In genomic region chr12:79476413-79477046, GRCm38 (mm10) we compare ENCODE assay signal across 14 mouse cellular contexts.
DNase-seq lines count a peak whose midpoint lies in the region; ATAC-seq and TF ChIP-seq lines count a peak whose summit lies in the region.
"Had no signal": no experiment of that assay in that cellular context is flagged by ENCODE, and none has a peak within 500 bp of the region (broad histone marks: within the 10 kb centered on the region; RNA-seq: fewer than 3 reads in every experiment).

No protein-coding gene starts in this region.

- 53% methylated on average over 6 of the region's 6 CpGs for WGBS in heart, embryonic 12.5 days
- 71% methylated on average over 6 of the region's 6 CpGs for WGBS in heart, adult 2 months
- 30% methylated on average over 6 of the region's 6 CpGs for WGBS in lung, embryonic 14.5 days
- WGBS in lung, adult 2 months: 62% methylated on average over 6 of the region's 6 CpGs
- 43% methylated on average over 6 of the region's 6 CpGs for WGBS in stomach, embryonic 16.5 days

- peak overlapping the region; percentile 27; the same call in 1 of the 2 replicates for H3K27ac ChIP-seq in heart, embryonic 12.5 days (ENCODE audit: poor library complexity, severe bottlenecking)
- H3K27ac ChIP-seq in heart, adult 2 months: no peak overlapping the region
- H3K27ac ChIP-seq in lung, embryonic 14.5 days (ENCODE audit: low read depth): peak overlapping the region; percentile 85
- peak overlapping the region; percentile 86 for H3K27ac ChIP-seq in stomach, embryonic 16.5 days (ENCODE audit: low read length)
- H3K27ac ChIP-seq: gastrocnemius, adult 2 months; hindbrain, embryonic 15.5 days; liver, embryonic 15.5 days had no signal

- H3K79me2 ChIP-seq in heart, adult 2 months (replicated peaks; ENCODE audit: control insufficient read depth, insufficient read depth, low read length): no peaks in the 10 kb centered on the region

- TF ChIP-seq POLR2A in heart, adult 2 months (IDR thresholded peaks at IDR 0.05; ENCODE audit: insufficient read depth, low read depth, low read length): no peak
- no peak for TF ChIP-seq POLR2A in lung, adult 2 months (IDR thresholded peaks at IDR 0.05; ENCODE audit: borderline replicate concordance, extremely low read depth, low read depth, low read length)

- ATAC-seq in heart, embryonic 12.5 days (ENCODE audit: insufficient number of reproducible peaks, low FRiP score): no peak
- peak; percentile 86 for ATAC-seq in lung, embryonic 14.5 days (ENCODE audit: insufficient read depth)
- ATAC-seq in stomach, embryonic 16.5 days (ENCODE audit: insufficient read depth, low FRiP score): peak; percentile 48; the same call in 1 of the 2 replicates
- ATAC-seq: CD4-positive, CD25-positive, alpha-beta regulatory T cell, adult 4 months had no signal

- no peak for TF ChIP-seq EP300 in heart, adult 2 months (IDR thresholded peaks at IDR 0.05; ENCODE audit: insufficient read depth, low read depth, low read length)

- H3K9me3 ChIP-seq in heart, embryonic 12.5 days (replicated peaks): 0 out of 2 replicates have a peak, but pooled peaks cover 5% of the 10 kb centered on the region
- H3K9me3 ChIP-seq in lung, embryonic 14.5 days (ENCODE audit: low read depth, low read length): no peaks in the 10 kb centered on the region
- H3K9me3 ChIP-seq in stomach, embryonic 16.5 days (replicated peaks; ENCODE audit: control insufficient read depth, low read length): 0 out of 2 replicates have a peak, but pooled peaks cover 3% of the 10 kb centered on the region
- H3K9me3 ChIP-seq: hindbrain, embryonic 15.5 days; liver, embryonic 15.5 days had no signal

- H3K4me2 ChIP-seq in heart, embryonic 12.5 days: no peak overlapping the region
- no peak overlapping the region for H3K4me2 ChIP-seq in lung, embryonic 14.5 days
- H3K4me2 ChIP-seq in stomach, embryonic 16.5 days (ENCODE audit: low read depth, low read length): no peak overlapping the region
- H3K4me2 ChIP-seq: hindbrain, embryonic 15.5 days; liver, embryonic 15.5 days had no signal

- intact Hi-C loops in heart, adult 2 months (cut with DNase I): no loop called here

- TF ChIP-seq CTCF in heart, adult 2 months (IDR thresholded peaks at IDR 0.05): no peak
- TF ChIP-seq CTCF in lung, embryonic 14.5 days (IDR thresholded peaks at IDR 0.05; ENCODE audit: low read depth): no peak
- no peak for TF ChIP-seq CTCF in lung, adult 2 months (IDR thresholded peaks at IDR 0.05; ENCODE audit: insufficient read depth, low read length)

- H3K36me3 ChIP-seq in heart, embryonic 12.5 days: no peaks in the 10 kb centered on the region
- no peaks in the 10 kb centered on the region for H3K36me3 ChIP-seq in heart, adult 2 months (ENCODE audit: control insufficient read depth, insufficient read depth, low read length)
- H3K36me3 ChIP-seq in lung, embryonic 14.5 days (ENCODE audit: insufficient read depth): no peaks in the 10 kb centered on the region
- H3K36me3 ChIP-seq in stomach, embryonic 16.5 days (ENCODE audit: control insufficient read depth, insufficient read depth, low read length): no peaks in the 10 kb centered on the region
- H3K36me3 ChIP-seq: hindbrain, embryonic 15.5 days; liver, embryonic 15.5 days had no signal

- DNase-seq in heart, adult 2 months: no peak
- peak; percentile 93 for DNase-seq in lung, embryonic 14.5 days
- no peak for DNase-seq in lung, adult 2 months
- peak; percentile 41 for DNase-seq in forelimb bud, embryonic 11.5 days (ENCODE audit: low read depth, low spot score)
- DNase-seq in MN1 (ENCODE audit: low spot score): no peak
- DNase-seq: cerebellum, adult 11-12 months; gastrocnemius, adult 2 months; layer of hippocampus, adult 9-11 months; thymus, adult 2 months had no signal

- no peaks in the 10 kb centered on the region for H3K27me3 ChIP-seq in heart, embryonic 12.5 days (replicated peaks)
- no peaks in the 10 kb centered on the region for H3K27me3 ChIP-seq in heart, adult 2 months (ENCODE audit: control insufficient read depth, insufficient read depth, low read length)
- no peaks in the 10 kb centered on the region for H3K27me3 ChIP-seq in lung, embryonic 14.5 days (ENCODE audit: insufficient read depth, low read length)
- H3K27me3 ChIP-seq in stomach, embryonic 16.5 days (ENCODE audit: control insufficient read depth, insufficient read depth, low read length): no peaks in the 10 kb centered on the region
- H3K27me3 ChIP-seq: hindbrain, embryonic 15.5 days; liver, embryonic 15.5 days had no signal

- peaks cover 26% of the 10 kb centered on the region for H3K4me1 ChIP-seq in heart, embryonic 12.5 days (replicated peaks)
- peaks cover 4% of the 10 kb centered on the region for H3K4me1 ChIP-seq in heart, adult 2 months (ENCODE audit: control insufficient read depth, insufficient read depth, low read length)
- H3K4me1 ChIP-seq in lung, embryonic 14.5 days (ENCODE audit: insufficient read depth): peaks cover 16% of the 10 kb centered on the region
- no peaks in the 10 kb centered on the region for H3K4me1 ChIP-seq in lung, adult 2 months (ENCODE audit: control insufficient read depth, insufficient read depth, low read length)
- peaks cover 19% of the 10 kb centered on the region for H3K4me1 ChIP-seq in stomach, embryonic 16.5 days (ENCODE audit: control insufficient read depth, insufficient read depth, low read length)
- H3K4me1 ChIP-seq: hindbrain, embryonic 15.5 days; liver, embryonic 15.5 days had no signal

- H3K9ac ChIP-seq in heart, embryonic 12.5 days: no peak overlapping the region
- no peak overlapping the region for H3K9ac ChIP-seq in heart, adult 2 months (ENCODE audit: low read depth, low read length)
- H3K9ac ChIP-seq in lung, embryonic 14.5 days: no peak overlapping the region
- H3K9ac ChIP-seq in stomach, embryonic 16.5 days (ENCODE audit: low read length): peak overlapping the region; percentile 55
- H3K9ac ChIP-seq: hindbrain, embryonic 15.5 days; liver, embryonic 15.5 days had no signal

- no peak overlapping the region for H3K4me3 ChIP-seq in heart, embryonic 12.5 days
- H3K4me3 ChIP-seq in heart, adult 2 months: no peak overlapping the region
- H3K4me3 ChIP-seq in lung, embryonic 14.5 days (ENCODE audit: low read depth, low read length): no peak overlapping the region
- no peak overlapping the region for H3K4me3 ChIP-seq in lung, adult 2 months (replicated peaks; ENCODE audit: extremely low read depth, low read depth, low read length)
- no peak overlapping the region for H3K4me3 ChIP-seq in stomach, embryonic 16.5 days (replicated peaks; ENCODE audit: low read length)
- H3K4me3 ChIP-seq: gastrocnemius, adult 2 months; hindbrain, embryonic 15.5 days; liver, embryonic 15.5 days had no signal

Comparison
In these comparisons a context has a peak if more than half of its experiments do, and no peak if none do; other contexts are left out.
1. DNase-seq: peak in lung, embryonic 14.5 days (single experiment) and forelimb bud, embryonic 11.5 days (single experiment); none in heart, adult 2 months (0 of 2), lung, adult 2 months (single experiment) and MN1 (single experiment).